Mouse (Mus musculus): ENCODE measurements around the gene Cnga2. TPM values are rescaled to one million over a fixed set of nuclear protein-coding genes. Genes with fewer than 3 reads are reported as not detected.
"Not testable (repeated sequence)": the region's sequence is repeated elsewhere in the genome, so short reads cannot be mapped to it uniquely, and the experiment has no call there.

Cnga2 gene
- 0.10 and 0.12 TPM in 2 replicates for polyA plus RNA-seq (2015; fragmentation: Nextera tagmentation; extraction: Ambion mirVana)

GRCm38 (mm10) chrX:71991549-71991948 lies at the start of gene Cnga2:
Gene Cnga2, plus strand, starts transcription at chrX:71991849.
- Histone ChIP-seq H3K4me2 (no peak within 1 kb of the TSS), H3K27me3 (no peaks in the 10 kb centered on the region), H3K9ac (no peak within 1 kb of the TSS), H3K36me3 (no peaks in the 10 kb centered on the region), H3K9me3 (no peaks in the 10 kb centered on the region), H3K4me1 (replicated peaks) (no peaks in the 10 kb centered on the region), H3K27ac (no peak within 1 kb of the TSS), H3K4me3 (no peak within 1 kb of the TSS)
- 86% methylated on average over 3 of the region's 3 CpGs for WGBS
- no peak for ATAC-seq (ENCODE audit: low FRiP score)

GRCm38 (mm10) chrX:71946631-71947030 lies 45.0 kb upstream of the Cnga2 start:
- Histone ChIP-seq H3K9ac (no peak overlapping the region), H3K36me3 (no peaks in the 10 kb centered on the region), H3K4me3 (no peak overlapping the region), H3K4me2 (no peak overlapping the region), H3K27ac (no peak overlapping the region), H3K9me3 (no peaks in the 10 kb centered on the region), H3K4me1 (replicated peaks) (no peaks in the 10 kb centered on the region), H3K27me3 (no peaks in the 10 kb centered on the region)
- 15% methylated on average over 3 of the region's 3 CpGs for WGBS
- ATAC-seq (ENCODE audit: low FRiP score): no peak

GRCm38 (mm10) chrX:71958366-71958765 lies 33.3 kb upstream of the Cnga2 start:
- ATAC-seq (ENCODE audit: low FRiP score): no peak
- Histone ChIP-seq H3K9ac (no peak overlapping the region), H3K27me3 (no peaks in the 10 kb centered on the region), H3K27ac (no peak overlapping the region), H3K9me3 (no peaks in the 10 kb centered on the region), H3K36me3 (no peaks in the 10 kb centered on the region), H3K4me3 (no peak overlapping the region), H3K4me1 (replicated peaks) (peaks cover 4% of the 10 kb centered on the region), H3K4me2 (no peak overlapping the region)

GRCm38 (mm10) chrX:71962073-71963051 lies 29.3 kb upstream of the Cnga2 start, which contains the start of gene Prrg3:
Gene Prrg3, plus strand, starts transcription at chrX:71962624.
- peak within 1 kb of the TSS; percentile 80 for H3K9ac ChIP-seq
- WGBS: 21% methylated on average over 64 of the region's 72 CpGs
- peaks cover 7% of the 10 kb centered on the region; the same call in 1 of the 2 replicates for H3K36me3 ChIP-seq
- H3K27ac ChIP-seq: peak within 1 kb of the TSS; percentile 76
- H3K27me3 ChIP-seq: no peaks in the 10 kb centered on the region
- H3K9me3 ChIP-seq: no peaks in the 10 kb centered on the region
- peak within 1 kb of the TSS; percentile 65 for H3K4me2 ChIP-seq
- peak within 1 kb of the TSS; percentile 49 for H3K4me3 ChIP-seq
- H3K4me1 ChIP-seq (replicated peaks): peaks cover 9% of the 10 kb centered on the region
- peak; percentile 94 for ATAC-seq (ENCODE audit: low FRiP score)

- Histone ChIP-seq H3K9ac (peak overlapping the region; percentile 80), H3K4me3 (peak overlapping the region; percentile 49), H3K9me3 (no peaks in the 10 kb centered on the region), H3K27me3 (no peaks in the 10 kb centered on the region), H3K4me2 (peak overlapping the region; percentile 65), H3K27ac (peak overlapping the region; percentile 76), H3K4me1 (replicated peaks) (peaks cover 9% of the 10 kb centered on the region), H3K36me3 (peaks cover 9% of the 10 kb centered on the region; the same call in 1 of the 2 replicates)
- peak; percentile 41 for ATAC-seq (ENCODE audit: low FRiP score)
- WGBS: 26% methylated on average over 9 of the region's 9 CpGs
Observed at GRCm38 (mm10) chrX:71963275-71963912, 28.3 kb upstream of the Cnga2 start.

GRCm38 (mm10) chrX:71968216-71968615 lies 23.4 kb upstream of the Cnga2 start:
- H3K4me2 ChIP-seq: no peak overlapping the region
- WGBS: 88% methylated on average over 1 of the region's 1 CpGs

GRCm38 (mm10) chrX:71968816-71969215 lies 22.8 kb upstream of the Cnga2 start:
- 82% methylated on average over 6 of the region's 6 CpGs for WGBS
- ATAC-seq (ENCODE audit: low FRiP score): no peak

More at GRCm38 (mm10) chrX:71968216-71968615, 23.4 kb upstream of the Cnga2 start:
- Histone ChIP-seq H3K36me3 (peaks cover 9% of the 10 kb centered on the region; the same call in 1 of the 2 replicates), H3K9me3 (no peaks in the 10 kb centered on the region), H3K4me3 (no peak overlapping the region), H3K4me1 (replicated peaks) (peaks cover 6% of the 10 kb centered on the region), H3K27me3 (no peaks in the 10 kb centered on the region), H3K27ac (no peak overlapping the region), H3K9ac (no peak overlapping the region)
- ATAC-seq (ENCODE audit: low FRiP score): no peak

GRCm38 (mm10) chrX:71971325-71971724 lies 20.3 kb upstream of the Cnga2 start:
- H3K9me3 ChIP-seq: no peaks in the 10 kb centered on the region
- 0 out of 2 replicates have a peak, but pooled peaks have one; percentile 36 for ATAC-seq (ENCODE audit: low FRiP score)
- H3K27me3 ChIP-seq: no peaks in the 10 kb centered on the region
- no peak overlapping the region for H3K9ac ChIP-seq
- H3K4me2 ChIP-seq: no peak overlapping the region
- no peak overlapping the region for H3K4me3 ChIP-seq
- 73% methylated on average over 5 of the region's 5 CpGs for WGBS
- H3K27ac ChIP-seq: no peak overlapping the region
- no peaks in the 10 kb centered on the region for H3K4me1 ChIP-seq (replicated peaks)
- H3K36me3 ChIP-seq: peaks cover 5% of the 10 kb centered on the region; the same call in 1 of the 2 replicates

More at GRCm38 (mm10) chrX:71968816-71969215, 22.8 kb upstream of the Cnga2 start:
- no peak overlapping the region for H3K27ac ChIP-seq
- no peak overlapping the region for H3K4me2 ChIP-seq
- H3K9me3 ChIP-seq: no peaks in the 10 kb centered on the region
- no peaks in the 10 kb centered on the region for H3K27me3 ChIP-seq
- H3K36me3 ChIP-seq: peaks cover 9% of the 10 kb centered on the region; the same call in 1 of the 2 replicates
- no peak overlapping the region for H3K9ac ChIP-seq
- H3K4me1 ChIP-seq (replicated peaks): peaks cover under 1% of the 10 kb centered on the region; the same call in 1 of the 2 replicates
- H3K4me3 ChIP-seq: no peak overlapping the region

- Histone ChIP-seq H3K4me2 (no peak within 1 kb of the TSS), H3K9ac (no peak within 1 kb of the TSS), H3K4me3 (no peak within 1 kb of the TSS), H3K36me3 (no peaks in the 10 kb centered on the region), H3K4me1 (replicated peaks) (no peaks in the 10 kb centered on the region), H3K9me3 (no peaks in the 10 kb centered on the region), H3K27ac (no peak within 1 kb of the TSS), H3K27me3 (no peaks in the 10 kb centered on the region)
- WGBS: 88% methylated on average over 2 of the region's 2 CpGs
- ATAC-seq (ENCODE audit: low FRiP score): no peak
Observed at GRCm38 (mm10) chrX:71972686-71973085, 19.0 kb upstream of the Cnga2 start, which contains the start of gene Fate1. Gene Fate1, plus strand, starts transcription at chrX:71972986.

- not testable (repeated sequence) for H3K9me3 ChIP-seq; H3K4me1 ChIP-seq (replicated peaks); H3K9ac ChIP-seq; H3K36me3 ChIP-seq; ATAC-seq (ENCODE audit: low FRiP score); H3K4me2 ChIP-seq; H3K4me3 ChIP-seq; H3K27me3 ChIP-seq; H3K27ac ChIP-seq
Observed at GRCm38 (mm10) chrX:71977681-71978080, 14.0 kb upstream of the Cnga2 start.

- Histone ChIP-seq H3K36me3 (no peaks in the 10 kb centered on the region), H3K9me3 (no peaks in the 10 kb centered on the region), H3K4me1 (replicated peaks) (no peaks in the 10 kb centered on the region), H3K9ac (no peak overlapping the region), H3K27me3 (no peaks in the 10 kb centered on the region), H3K4me2 (no peak overlapping the region), H3K4me3 (no peak overlapping the region), H3K27ac (no peak overlapping the region)
- 80% methylated on average over 3 of the region's 3 CpGs for WGBS
- no peak for ATAC-seq (ENCODE audit: low FRiP score)
Observed at GRCm38 (mm10) chrX:71980443-71980842, 11.2 kb upstream of the Cnga2 start.

- no peak overlapping the region for H3K4me2 ChIP-seq
- no peaks in the 10 kb centered on the region for H3K4me1 ChIP-seq (replicated peaks)
- H3K4me3 ChIP-seq: no peak overlapping the region
- no peaks in the 10 kb centered on the region for H3K27me3 ChIP-seq
- no peaks in the 10 kb centered on the region for H3K9me3 ChIP-seq
- no peak for ATAC-seq (ENCODE audit: low FRiP score)
- H3K36me3 ChIP-seq: no peaks in the 10 kb centered on the region
- no peak overlapping the region for H3K9ac ChIP-seq
- no peak overlapping the region for H3K27ac ChIP-seq
- WGBS: 68% methylated on average over 2 of the region's 2 CpGs
Observed at GRCm38 (mm10) chrX:71981322-71981721, 10.3 kb upstream of the Cnga2 start.
